Mouse (Mus musculus) liver, adult 2 months (tissue): Measurements from ENCODE around the gene Tmcc3. TPM values are rescaled to one million over a fixed set of nuclear protein-coding genes. Genes with fewer than 3 reads are reported as not detected.
A peak's percentile ranks its signal among the peaks of the same experiment; 100 is the strongest.

ENCODE experiments used
- DNase-seq: peaks from one replicate; pipeline ENCODE4 v3.0.0-alpha.2; 2011; ENCODE audit warnings: low read depth, low spot score; ENCODE audit errors: extremely low read depth
- H3K27ac ChIP-seq: fragments of 200-500 bp; replicated peaks from 2 replicates; pipeline ENCODE4 v1.5.1; 2012; ENCODE audit warnings: low read depth, mild to moderate bottlenecking, control low read depth, inconsistent platforms, low read length; ENCODE audit not compliant: insufficient read depth
- H3K27me3 ChIP-seq: fragments of 200-500 bp; 2 replicates; pipeline ENCODE4 v1.6.1; 2012; ENCODE audit warnings: mild to moderate bottlenecking, moderate library complexity, low read length, inconsistent platforms; ENCODE audit not compliant: control insufficient read depth, insufficient read depth
- H3K36me3 ChIP-seq: fragments of 200-500 bp; 2 replicates; pipeline ENCODE4 v1.6.1; 2012; ENCODE audit warnings: low read length, inconsistent platforms; ENCODE audit not compliant: control insufficient read depth, insufficient read depth
- H3K4me1 ChIP-seq: fragments of 200-500 bp; 2 replicates; pipeline ENCODE4 v1.6.1; 2011; ENCODE audit warnings: low read length; ENCODE audit not compliant: control insufficient read depth, insufficient read depth
- H3K4me3 ChIP-seq: fragments of 200-500 bp; 2 replicates; pipeline ENCODE4 v1.5.1; 2011; ENCODE audit warnings: low read depth, mild to moderate bottlenecking, control low read depth, low read length, moderate library complexity; ENCODE audit not compliant: insufficient read depth
- H3K79me2 ChIP-seq: fragments of 200-500 bp; 2 replicates; pipeline ENCODE4 v1.6.1; 2012; ENCODE audit warnings: inconsistent platforms, mild to moderate bottlenecking, low read length, moderate library complexity; ENCODE audit not compliant: control insufficient read depth, insufficient read depth
- H3K9ac ChIP-seq: fragments of 200-500 bp; 2 replicates; pipeline ENCODE4 v1.6.1; 2012; ENCODE audit warnings: low read depth, mild to moderate bottlenecking, control low read depth, inconsistent platforms, low read length
- CTCF ChIP-seq: fragments of 200-500 bp; IDR thresholded peaks from 2 replicates; pipeline ENCODE4 v1.5.1; 2011; ENCODE audit warnings: low read depth, low read length, control low read depth
- POLR2A ChIP-seq: fragments of 200-500 bp; IDR thresholded peaks from 2 replicates; pipeline ENCODE4 v1.6.1; 2011; ENCODE audit warnings: low read length, control low read depth; ENCODE audit not compliant: insufficient read depth; ENCODE audit errors: extremely low read depth
- WGBS: fragments of 180-500 bp; shearing (Covaris S2); methylation state at CpG from one replicate; pipeline ENCODE4 v1.1.7; 2018; 5-methylcytosine and 5-hydroxymethylcytosine counted together
- polyA plus RNA-seq: library from polyadenylated mRNA; depleted of rRNA; stranded (reverse); fragments of >200 nt; gene quantifications from 2 replicates; pipeline ENCODE4 v1.2.3, GENCODE M21; 2012
- total RNA-seq: library from RNA; depleted of rRNA; stranded (reverse); fragments of >200 nt; gene quantifications from 2 replicates; pipeline ENCODE4 v1.2.3, GENCODE M21; 2014

Gene Tmcc3
- total and polyA plus RNA-seq, 2 experiments = 3.2 to 7.9 TPM

- no peak for DNase-seq
- H3K4me3 ChIP-seq = no peak overlapping the region
- peaks cover 2% of the 10 kb centered on the region; the same call in 1 of the 2 replicates for H3K27me3 ChIP-seq
- 67% methylated on average over 6 of the region's 6 CpGs for WGBS
- TF ChIP-seq POLR2A (no peak), CTCF (no peak)
- no peaks in the 10 kb centered on the region for H3K36me3 ChIP-seq
- no peaks in the 10 kb centered on the region for H3K4me1 ChIP-seq
- no peak overlapping the region for H3K27ac ChIP-seq
- H3K79me2 ChIP-seq = no peaks in the 10 kb centered on the region
- H3K9ac ChIP-seq = no peak overlapping the region
Measured at GRCm38 (mm10) chr10:94620561-94620960, 308.8 kb downstream of the Tmcc3 start.

- Histone ChIP-seq H3K27me3 (peaks cover 2% of the 10 kb centered on the region; the same call in 1 of the 2 replicates), H3K4me1 (no peaks in the 10 kb centered on the region), H3K27ac (no peak overlapping the region), H3K9ac (no peak overlapping the region), H3K79me2 (no peaks in the 10 kb centered on the region), H3K36me3 (no peaks in the 10 kb centered on the region), H3K4me3 (no peak overlapping the region)
- DNase-seq = no peak
- TF ChIP-seq POLR2A = no peak
- TF ChIP-seq CTCF = no peak
- WGBS = 11% methylated on average over 13 of the region's 13 CpGs
Measured at GRCm38 (mm10) chr10:94621420-94622225, 309.9 kb downstream of the Tmcc3 start.

- H3K27ac ChIP-seq = no peak overlapping the region
- H3K9ac ChIP-seq = no peak overlapping the region
- H3K36me3 ChIP-seq = no peaks in the 10 kb centered on the region
- H3K79me2 ChIP-seq = no peaks in the 10 kb centered on the region
- no peaks in the 10 kb centered on the region for H3K4me1 ChIP-seq
- WGBS = 55% methylated on average over 5 of the region's 5 CpGs
- peaks cover 2% of the 10 kb centered on the region; the same call in 1 of the 2 replicates for H3K27me3 ChIP-seq
- H3K4me3 ChIP-seq = no peak overlapping the region
- TF ChIP-seq POLR2A (no peak), CTCF (no peak)
- DNase-seq = no peak
Measured at GRCm38 (mm10) chr10:94622281-94622680, 310.5 kb downstream of the Tmcc3 start.

GRCm38 (mm10) chr10:94622828-94623227 is 311.1 kb downstream of the Tmcc3 start:
- Histone ChIP-seq H3K36me3 (no peaks in the 10 kb centered on the region), H3K27me3 (peaks cover 2% of the 10 kb centered on the region; the same call in 1 of the 2 replicates), H3K27ac (no peak overlapping the region), H3K4me3 (no peak overlapping the region), H3K4me1 (no peaks in the 10 kb centered on the region), H3K79me2 (no peaks in the 10 kb centered on the region), H3K9ac (no peak overlapping the region)
- DNase-seq = no peak
- 46% methylated on average over 9 of the region's 9 CpGs for WGBS
- TF ChIP-seq CTCF = no peak
- TF ChIP-seq POLR2A = no peak

- H3K4me1 ChIP-seq = no peaks in the 10 kb centered on the region
- no peak overlapping the region for H3K9ac ChIP-seq
- no peak overlapping the region for H3K4me3 ChIP-seq
- peak; percentile 40 for DNase-seq
- TF ChIP-seq POLR2A = no peak
- peak; percentile 95 for TF ChIP-seq CTCF
- peaks cover 2% of the 10 kb centered on the region; the same call in 1 of the 2 replicates for H3K27me3 ChIP-seq
- H3K36me3 ChIP-seq = no peaks in the 10 kb centered on the region
- 16% methylated on average over 10 of the region's 10 CpGs for WGBS
- H3K27ac ChIP-seq = no peak overlapping the region
- no peaks in the 10 kb centered on the region for H3K79me2 ChIP-seq
Measured at GRCm38 (mm10) chr10:94623617-94624016, 311.9 kb downstream of the Tmcc3 start.

GRCm38 (mm10) chr10:94625036-94625435 is 313.3 kb downstream of the Tmcc3 start:
- no peaks in the 10 kb centered on the region for H3K4me1 ChIP-seq
- no peaks in the 10 kb centered on the region for H3K36me3 ChIP-seq
- no peak for DNase-seq
- H3K27ac ChIP-seq = no peak overlapping the region
- TF ChIP-seq CTCF = no peak
- TF ChIP-seq POLR2A = no peak
- no peaks in the 10 kb centered on the region for H3K79me2 ChIP-seq
- H3K9ac ChIP-seq = no peak overlapping the region
- H3K4me3 ChIP-seq = no peak overlapping the region
- 79% methylated on average over 9 of the region's 9 CpGs for WGBS
- peaks cover 2% of the 10 kb centered on the region; the same call in 1 of the 2 replicates for H3K27me3 ChIP-seq
